23 mouse cellular contexts compared by ENCODE assay signal in the genomic region with DNA sequence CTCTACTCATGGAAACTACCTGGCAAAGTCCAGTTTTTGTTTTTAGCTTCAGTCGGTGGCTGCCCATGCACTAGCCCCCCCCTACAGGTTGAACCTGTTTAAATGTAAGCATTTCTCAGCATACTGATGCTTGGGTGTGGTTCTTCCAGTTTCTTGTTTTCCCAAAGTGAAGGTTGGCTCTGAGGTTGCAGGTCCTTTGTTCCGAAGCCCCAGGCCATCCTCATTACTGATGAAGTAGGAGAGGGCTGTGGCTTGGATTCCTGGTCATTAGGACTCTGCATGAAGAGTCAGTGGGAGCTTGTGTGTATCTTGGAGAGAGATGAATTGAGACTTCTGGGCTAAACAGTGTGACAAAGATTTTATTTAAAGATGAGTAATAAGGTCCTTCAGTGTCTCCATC. TPM values are rescaled to one million over a fixed set of nuclear protein-coding genes. Genes with fewer than 3 reads are reported as not detected.
DNase-seq lines count a peak whose midpoint lies in the region; ATAC-seq and TF ChIP-seq lines count a peak whose summit lies in the region.
"Had no signal": no experiment of that assay in that cellular context is flagged by ENCODE, and none has a peak within 500 bp of the region (broad histone marks: within the 10 kb centered on the region; RNA-seq: fewer than 3 reads in every experiment).

No protein-coding gene starts in this region.

- no peak overlapping the region for H3K4me3 ChIP-seq in embryonic facial prominence, embryonic 14.5 days (ENCODE audit: low read depth, low read length)
- no peak overlapping the region for H3K4me3 ChIP-seq in embryonic facial prominence, embryonic 10.5 days
- H3K4me3 ChIP-seq in left cerebral cortex, adult 2 months = no peak overlapping the region
- no peak overlapping the region for H3K4me3 ChIP-seq in ES-Bruce4 (ENCODE audit: low read depth, low read length)
- H3K4me3 ChIP-seq: forebrain, embryonic 15.5 days; heart, embryonic 10.5 days; hindbrain, embryonic 12.5 days had no signal

- TF ChIP-seq EP300 in ES-Bruce4 (IDR thresholded peaks at IDR 0.05; ENCODE audit: insufficient read depth, low read depth, low read length) = peak; percentile 55; the same call in 1 of the 2 replicates

- intact Hi-C loops in left cerebral cortex, adult 2 months (cut with DNase I) = no loop called here
- intact Hi-C loops in left cerebral cortex, postnatal 25 days (cut with DNase I) = no loop called here

- H3K9ac ChIP-seq in embryonic facial prominence, embryonic 14.5 days (ENCODE audit: low read depth, low read length) = no peak overlapping the region
- H3K9ac ChIP-seq in ES-Bruce4 (ENCODE audit: low read depth, poor library complexity, severe bottlenecking) = no peak overlapping the region
- H3K9ac ChIP-seq: forebrain, embryonic 15.5 days; hindbrain, embryonic 12.5 days had no signal

- peaks cover 38% of the 10 kb centered on the region for H3K36me3 ChIP-seq in embryonic facial prominence, embryonic 14.5 days (ENCODE audit: control insufficient read depth, insufficient read depth, low read length)
- peaks cover 43% of the 10 kb centered on the region for H3K36me3 ChIP-seq in embryonic facial prominence, embryonic 10.5 days (replicated peaks)
- peaks cover 3% of the 10 kb centered on the region; the same call in 1 of the 2 replicates for H3K36me3 ChIP-seq in ES-Bruce4 (ENCODE audit: control insufficient read depth, insufficient read depth, low read length, poor library complexity, severe bottlenecking)

- peak; percentile 26 for DNase-seq in embryonic facial prominence, embryonic 14.5 days (ENCODE audit: low spot score)
- DNase-seq in embryonic facial prominence, embryonic 10.5 days (ENCODE audit: low spot score) = no peak
- DNase-seq in left cerebral cortex, adult 2 months (ENCODE audit: extremely low spot score in 1 of 2, low spot score in 2 of 2) = no peak
- no peak for DNase-seq in left cerebral cortex, postnatal 25 days (ENCODE audit: low spot score in 2 of 2)
- DNase-seq in R1 (ENCODE audit: low read depth, low spot score) = peak; percentile 68
- no peak for DNase-seq in frontal cortex, postnatal 10 days (ENCODE audit: low spot score in 2 of 2)
- no peak for DNase-seq in spleen, postnatal 36 days (ENCODE audit: low spot score in 2 of 2)
- DNase-seq: adrenal gland, postnatal 14 days; cerebellum, adult 11-12 months; gastrocnemius, postnatal 14 days; heart, postnatal 10 days; heart, postnatal 4 days had no signal

- no peak overlapping the region for H3K4me2 ChIP-seq in embryonic facial prominence, embryonic 14.5 days (ENCODE audit: low read depth, low read length)
- H3K4me2 ChIP-seq: forebrain, embryonic 15.5 days; hindbrain, embryonic 12.5 days had no signal

- no peak for TF ChIP-seq POLR2A in ES-Bruce4 (IDR thresholded peaks at IDR 0.05; ENCODE audit: insufficient read depth, low read length)

- no peak overlapping the region for H3K27ac ChIP-seq in embryonic facial prominence, embryonic 14.5 days (replicated peaks; ENCODE audit: low read depth, low read length)
- H3K27ac ChIP-seq in embryonic facial prominence, embryonic 10.5 days (replicated peaks) = no peak overlapping the region
- H3K27ac ChIP-seq in left cerebral cortex, adult 2 months = no peak overlapping the region
- H3K27ac ChIP-seq in ES-Bruce4 (ENCODE audit: insufficient read depth, low read length) = peak overlapping the region; percentile 59
- H3K27ac ChIP-seq: forebrain, embryonic 15.5 days; heart, embryonic 10.5 days; hindbrain, embryonic 12.5 days; hindbrain, postnatal 0 days had no signal

- ATAC-seq in embryonic facial prominence, embryonic 14.5 days (ENCODE audit: low read depth) = no peak
- ATAC-seq: activated CD4-positive, CD25-positive, alpha-beta regulatory T cell, adult 4 months; CD4-positive, CD25-positive, alpha-beta regulatory T cell, adult 4 months; forebrain, embryonic 15.5 days; hindbrain, postnatal 0 days had no signal

- no peaks in the 10 kb centered on the region for H3K9me3 ChIP-seq in embryonic facial prominence, embryonic 14.5 days (ENCODE audit: control insufficient read depth, low read length)
- H3K9me3 ChIP-seq in embryonic facial prominence, embryonic 10.5 days = no peaks in the 10 kb centered on the region
- H3K9me3 ChIP-seq in ES-Bruce4 (replicated peaks; ENCODE audit: control insufficient read depth, insufficient read depth, low read length, poor library complexity, severe bottlenecking) = no peaks in the 10 kb centered on the region
- H3K9me3 ChIP-seq: forebrain, embryonic 15.5 days; heart, embryonic 10.5 days; hindbrain, embryonic 12.5 days had no signal

- no peaks in the 10 kb centered on the region for H3K4me1 ChIP-seq in embryonic facial prominence, embryonic 14.5 days (ENCODE audit: control insufficient read depth, insufficient read depth, low read length)
- H3K4me1 ChIP-seq in embryonic facial prominence, embryonic 10.5 days = no peaks in the 10 kb centered on the region
- peaks cover 15% of the 10 kb centered on the region for H3K4me1 ChIP-seq in ES-Bruce4 (ENCODE audit: control insufficient read depth, insufficient read depth, low read length)
- H3K4me1 ChIP-seq: hindbrain, embryonic 12.5 days had no signal

- peak; percentile 25 for TF ChIP-seq CTCF in left cerebral cortex, adult 2 months (IDR thresholded peaks at IDR 0.05)
- no peak for TF ChIP-seq CTCF in ES-Bruce4 (IDR thresholded peaks at IDR 0.05; ENCODE audit: low read depth, low read length)

- H3K27me3 ChIP-seq in embryonic facial prominence, embryonic 14.5 days (replicated peaks; ENCODE audit: control insufficient read depth, insufficient read depth, low read length) = no peaks in the 10 kb centered on the region
- H3K27me3 ChIP-seq in embryonic facial prominence, embryonic 10.5 days (replicated peaks; ENCODE audit: low read depth, poor library complexity, severe bottlenecking) = no peaks in the 10 kb centered on the region
- H3K27me3 ChIP-seq in ES-Bruce4 (ENCODE audit: control insufficient read depth, insufficient read depth, low read length, poor library complexity, severe bottlenecking) = no peaks in the 10 kb centered on the region
- H3K27me3 ChIP-seq: forebrain, embryonic 15.5 days; hindbrain, embryonic 12.5 days had no signal

- WGBS in embryonic facial prominence, embryonic 14.5 days = 84% methylated on average over 2 of the region's 2 CpGs
- 86% methylated on average over 2 of the region's 2 CpGs for WGBS in embryonic facial prominence, embryonic 10.5 days

RNA-seq across cellular contexts. Expression of gene Slc46a2, which starts 33.6 kb away (rescaled TPM):
- 0.41 and 0.84 TPM in 2 replicates for polyA plus RNA-seq in embryonic facial prominence, embryonic 14.5 days (2014; fragmentation: Nextera tagmentation; extraction: Ambion mirVana)
- 0.05 TPM in 1 of 2 replicates, not detected in the other for polyA plus RNA-seq in embryonic facial prominence, embryonic 10.5 days (2016; fragmentation: Nextera tagmentation; extraction: Ambion mirVana)
- not detected for total RNA-seq in left cerebral cortex, adult 2 months (2021)
- not detected for total RNA-seq in left cerebral cortex, postnatal 25 days (2021)
- not detected in 2 replicates for polyA plus RNA-seq in ES-Bruce4 (2011; ENCODE audit: insufficient read depth, insufficient read length, low read depth, missing spikeins)
- total RNA-seq: adrenal gland, adult 18-20 months; adrenal gland, postnatal 14 days; gastrocnemius, postnatal 14 days; granulocyte monocyte progenitor cell, adult 5-6 weeks; hindbrain, postnatal 0 days had no signal
- polyA plus RNA-seq: embryonic facial prominence, embryonic 11.5 days; forebrain, embryonic 11.5 days had no signal

Comparison
In these comparisons a context has a peak if more than half of its experiments do, and no peak if none do; other contexts are left out.
1. DNase-seq: peak in embryonic facial prominence, embryonic 14.5 days (single experiment) and R1 (single experiment); none in embryonic facial prominence, embryonic 10.5 days (single experiment), left cerebral cortex, adult 2 months (0 of 2), left cerebral cortex, postnatal 25 days (0 of 2), frontal cortex, postnatal 10 days (0 of 2) and spleen, postnatal 36 days (0 of 2).